Mouse (Mus musculus) ES-Bruce4 (cell line): ENCODE results near the gene Sarm1.

Experiments
- CTCF ChIP-seq: IDR thresholded peaks from one replicate; pipeline ENCODE4 v1.8.1; 2011; ENCODE audit warnings: low read depth, low read length
- EP300 ChIP-seq: IDR thresholded peaks from 2 replicates; pipeline ENCODE4 v1.6.1; 2011; ENCODE audit warnings: low read depth, low read length; ENCODE audit not compliant: insufficient read depth
- POLR2A ChIP-seq: IDR thresholded peaks from one replicate; pipeline ENCODE4 v1.8.1; 2011; ENCODE audit warnings: low read length; ENCODE audit not compliant: insufficient read depth

DNA sequence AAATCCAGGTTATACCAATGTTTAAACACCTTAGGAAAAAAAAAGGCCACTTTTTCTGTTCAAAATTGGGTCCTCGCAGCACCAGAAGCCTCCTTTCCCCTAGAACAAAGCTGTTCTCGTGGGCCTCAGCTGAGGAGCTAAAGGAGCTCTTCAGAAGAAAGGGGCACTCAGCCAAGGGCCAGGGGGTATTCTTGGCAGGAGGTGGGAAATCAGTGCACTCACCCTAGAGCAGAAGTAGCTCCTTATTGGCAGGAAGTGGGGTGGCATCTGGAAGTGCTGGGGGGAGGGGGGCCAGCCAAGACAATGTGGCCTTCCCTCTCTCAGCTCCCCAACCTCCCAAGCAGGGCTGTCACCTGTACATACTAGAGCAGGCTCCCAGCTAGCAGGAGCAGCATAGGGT lies 27.3 kb upstream of the Sarm1 start:
- TF ChIP-seq CTCF (no peak), POLR2A (no peak), EP300 (no peak)
